Mouse (Mus musculus) testis, postnatal 14 days (tissue): ENCODE data around the gene Cfap300.

Experiments
- DNase-seq: peaks from one replicate; pipeline ENCODE4 v3.0.0; 2021; ENCODE audit warnings: low spot score

Cfap300 gene

DNA sequence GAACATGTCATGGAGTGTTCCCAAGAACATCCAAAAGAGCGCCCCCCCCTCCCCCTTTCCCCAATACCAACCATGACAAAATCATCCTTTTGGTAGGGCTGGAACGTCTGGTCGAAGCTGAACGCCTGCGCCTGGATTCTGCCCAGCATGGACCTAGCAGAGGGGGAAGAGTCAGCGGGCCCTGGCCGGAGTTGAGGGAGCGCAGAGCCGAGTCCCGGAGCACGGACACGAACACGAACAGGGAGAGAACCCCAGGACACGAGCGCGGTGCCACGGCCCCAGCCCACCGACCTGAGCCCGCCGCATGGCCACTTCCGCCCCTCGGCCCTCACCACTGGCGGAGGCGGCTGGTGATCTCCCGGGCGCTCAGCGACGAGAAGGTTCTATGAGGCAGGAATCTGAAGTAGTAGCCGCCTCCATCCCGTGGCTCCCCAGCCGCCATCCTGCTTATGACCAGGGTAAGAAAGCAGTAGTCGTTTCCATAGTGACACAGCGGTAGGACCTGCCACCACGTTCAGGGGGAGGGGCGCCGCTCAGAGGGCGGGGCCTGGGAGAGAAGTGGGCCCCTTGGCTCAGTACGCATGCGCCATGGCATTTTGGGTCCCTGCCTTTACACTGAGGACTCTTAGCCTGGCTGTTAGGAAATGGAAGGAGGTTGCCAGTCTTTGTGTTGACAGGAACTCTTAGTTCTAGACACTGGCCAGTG lies at the start of gene Cfap300:
TSS of gene Cfap300 (minus strand) at position 486 of the 706 bp plus-strand sequence.
- peak; percentile 93 for DNase-seq

DNA sequence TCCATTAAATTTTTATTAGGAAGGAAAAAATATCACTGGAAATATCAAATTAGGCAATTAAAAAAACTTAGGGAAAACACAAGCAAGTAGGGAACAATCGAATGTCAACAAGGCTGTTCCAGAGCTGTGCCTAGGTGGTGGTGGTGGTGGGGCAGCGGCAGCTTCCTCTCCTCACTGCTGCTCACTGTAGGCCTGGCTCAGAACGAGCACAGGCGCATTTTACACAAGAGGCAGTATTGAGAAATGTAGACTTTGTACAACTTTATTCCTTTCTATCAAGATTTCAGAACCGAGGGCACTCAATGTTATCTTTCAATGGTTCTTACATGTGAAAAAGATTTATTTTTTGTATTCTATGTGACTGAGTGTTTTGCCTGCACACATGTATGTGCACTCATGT lies 36.3 kb upstream of the Cfap300 start:
- no peak for DNase-seq

DNA sequence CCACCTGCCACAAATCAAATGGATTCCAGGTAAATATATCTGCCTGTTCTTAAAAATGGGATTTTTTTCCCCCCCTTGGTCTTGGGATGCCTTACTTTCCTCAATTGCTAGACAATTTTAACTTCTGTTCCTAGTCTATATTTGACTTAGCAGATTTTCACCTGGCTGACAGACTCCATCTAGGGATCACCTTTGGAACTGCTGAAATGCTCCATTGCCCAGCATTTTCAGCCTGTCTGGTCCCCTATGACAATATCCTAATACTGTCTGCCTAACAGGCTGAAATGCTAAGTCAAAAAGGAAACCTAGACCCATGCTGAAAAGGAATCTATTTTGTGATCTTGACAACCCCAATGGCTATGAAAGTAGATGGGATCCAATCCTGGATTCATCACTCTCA lies 31.7 kb upstream of the Cfap300 start:
- DNase-seq: no peak

DNA sequence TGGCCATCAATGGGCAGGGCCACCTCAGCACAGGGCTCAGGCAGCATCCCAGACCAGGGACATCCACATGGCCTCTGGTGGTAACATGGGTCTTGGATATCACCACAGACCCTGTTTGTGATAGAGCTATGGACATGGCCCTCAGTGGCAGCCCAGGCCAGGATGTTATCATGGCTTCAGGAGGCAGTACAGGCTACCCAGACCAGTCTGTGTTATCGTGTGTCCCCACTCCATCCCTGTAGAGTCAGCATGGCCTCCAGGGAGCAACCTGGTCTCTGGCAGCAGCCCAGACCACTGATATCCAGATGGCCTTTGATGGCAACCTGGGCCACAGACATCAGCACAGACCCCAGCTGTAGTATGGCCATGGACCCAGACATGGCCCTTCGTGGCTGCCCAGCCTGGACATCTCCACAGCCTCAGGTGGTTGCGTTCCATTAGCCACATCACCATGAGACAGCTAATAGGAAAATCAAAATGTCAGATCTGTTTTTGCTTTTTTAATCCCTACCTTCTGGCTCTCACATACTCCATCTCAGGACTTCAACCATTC lies 30.7 kb upstream of the Cfap300 start:
- no peak for DNase-seq

DNA sequence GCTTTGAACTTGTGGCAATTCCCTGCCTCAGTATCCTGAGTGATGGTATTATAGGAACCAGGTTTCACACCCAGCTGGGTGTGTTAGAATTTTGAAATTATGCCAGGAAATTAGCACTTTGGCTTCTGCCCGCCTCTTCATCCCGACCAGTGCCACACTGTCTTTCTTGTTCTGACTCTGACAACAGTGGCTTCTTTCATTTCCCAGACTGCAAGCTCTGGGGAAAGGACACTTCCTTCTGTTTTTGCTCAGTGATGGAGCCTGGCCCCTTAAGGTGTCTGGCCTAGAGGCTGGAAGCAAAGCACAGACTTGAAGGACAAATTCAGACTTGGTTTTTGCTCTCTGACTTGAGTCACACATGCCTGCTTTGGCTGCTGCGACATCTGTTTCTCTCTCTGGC lies 17.0 kb upstream of the Cfap300 start:
- DNase-seq: no peak

DNA sequence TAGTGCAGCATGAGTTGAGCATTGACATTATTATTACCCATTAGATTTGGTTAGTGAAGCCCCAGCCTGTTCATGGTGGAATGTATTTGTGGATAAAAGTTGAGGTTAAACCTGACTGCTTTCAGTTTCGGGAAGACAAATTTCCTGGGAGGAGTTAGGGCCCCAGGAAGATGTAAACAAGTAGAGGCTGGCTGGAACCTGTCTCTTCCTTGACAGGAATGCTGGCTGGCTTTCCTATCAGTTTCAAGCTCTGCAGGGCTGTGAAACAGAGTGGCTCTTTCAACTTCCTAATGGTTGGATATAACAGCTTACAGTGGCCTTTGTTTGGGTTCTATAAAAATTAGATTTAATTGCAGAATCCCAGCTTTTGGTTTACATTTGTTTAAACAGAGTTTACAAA lies 12.2 kb upstream of the Cfap300 start:
- no peak for DNase-seq

DNA sequence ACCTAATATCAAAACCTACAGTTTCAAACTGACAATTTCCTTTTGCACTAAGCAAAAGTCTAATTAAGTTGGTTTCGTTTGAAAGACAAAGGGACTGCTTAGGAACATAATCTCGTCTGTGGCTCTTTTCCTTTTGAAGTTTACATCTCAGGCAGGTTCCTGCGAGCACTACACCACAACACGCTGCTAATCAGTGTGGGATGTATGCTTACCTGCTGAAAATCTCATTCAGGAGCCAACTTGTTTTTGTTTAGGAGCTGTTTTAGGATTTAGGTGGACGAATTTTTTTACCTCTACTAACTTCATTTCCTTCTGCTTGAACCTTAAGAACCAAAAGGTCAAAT lies 393 bp upstream of the Cfap300 start:
- no peak for DNase-seq

DNA sequence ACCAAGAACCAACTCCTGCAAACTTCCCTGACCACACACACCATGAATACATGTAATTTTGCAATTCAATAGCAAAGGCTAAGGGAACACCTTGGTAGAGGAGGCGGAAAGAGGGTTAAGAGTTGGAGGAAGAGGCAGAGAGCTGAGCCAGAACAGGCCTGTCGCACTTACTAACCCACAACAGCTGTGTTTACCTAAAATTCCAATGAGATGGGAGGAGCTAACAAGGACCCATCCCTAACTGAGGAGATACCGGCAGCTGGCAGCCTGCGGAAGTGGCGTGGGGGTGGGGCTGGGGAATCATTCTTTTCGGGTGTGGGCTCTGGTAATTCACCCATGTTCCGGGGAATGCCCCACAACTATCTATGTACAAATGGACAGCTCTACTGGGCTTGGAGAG lies 7.1 kb downstream of the Cfap300 start:
- DNase-seq: no peak

DNA sequence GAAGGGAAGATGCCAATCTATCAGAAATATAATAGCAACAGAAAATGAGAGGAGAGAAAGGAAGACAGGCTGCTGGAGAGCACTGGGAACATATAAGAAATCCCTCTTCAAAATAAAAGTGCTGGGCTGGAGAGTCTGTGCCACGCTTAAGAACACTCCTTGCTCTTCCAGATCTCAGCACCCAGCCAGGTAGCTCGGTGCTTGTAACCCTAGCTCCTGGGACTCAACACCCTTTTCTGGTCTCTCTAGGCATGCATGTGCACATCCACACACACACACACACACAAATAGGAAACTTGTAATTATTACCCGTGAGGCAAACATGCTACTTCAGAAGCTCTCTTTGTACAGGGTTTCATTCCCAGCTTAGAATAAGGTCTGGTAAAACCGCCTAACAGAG lies 7.5 kb downstream of the Cfap300 start:
- DNase-seq: no peak

DNA sequence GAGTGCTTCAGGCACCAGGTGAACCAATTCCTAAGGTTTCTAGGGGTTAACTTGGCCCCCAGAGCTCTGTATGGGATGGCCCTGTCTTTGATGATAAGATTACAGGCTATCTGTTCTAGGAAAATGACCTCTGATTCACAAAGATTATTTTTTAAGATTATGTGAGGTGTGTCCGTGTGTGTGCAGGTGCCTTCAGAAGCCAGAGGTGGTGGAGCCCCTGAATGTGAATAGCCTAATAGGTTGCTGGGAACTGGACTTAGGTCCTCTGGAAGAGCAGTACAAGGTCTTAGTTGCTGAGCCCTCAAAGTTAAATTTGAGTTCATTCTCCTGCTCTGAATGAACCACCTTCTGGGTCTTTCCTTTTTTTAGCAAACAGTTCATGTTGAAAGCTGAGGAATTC lies 8.5 kb downstream of the Cfap300 start:
- DNase-seq: no peak

DNA sequence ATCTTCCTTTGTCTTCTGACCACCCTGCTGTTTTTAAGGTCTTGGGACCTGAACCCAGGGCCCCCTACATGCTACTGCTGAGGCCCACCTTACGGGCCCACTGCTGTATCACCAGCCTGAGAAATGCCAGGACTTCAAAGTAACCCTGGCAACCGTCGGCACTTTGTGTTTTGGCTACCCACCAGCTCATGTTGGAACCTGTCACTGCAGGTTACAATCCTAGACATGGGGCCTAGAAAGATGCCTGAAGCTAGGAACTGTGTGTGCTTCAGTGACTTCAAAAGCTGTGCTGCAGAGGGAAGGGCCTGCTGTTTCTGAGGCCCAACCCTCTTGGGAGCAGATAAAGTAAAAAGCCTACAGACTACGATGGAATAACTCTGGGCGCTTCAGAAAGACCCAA lies 9.8 kb downstream of the Cfap300 start:
- DNase-seq: no peak

DNA sequence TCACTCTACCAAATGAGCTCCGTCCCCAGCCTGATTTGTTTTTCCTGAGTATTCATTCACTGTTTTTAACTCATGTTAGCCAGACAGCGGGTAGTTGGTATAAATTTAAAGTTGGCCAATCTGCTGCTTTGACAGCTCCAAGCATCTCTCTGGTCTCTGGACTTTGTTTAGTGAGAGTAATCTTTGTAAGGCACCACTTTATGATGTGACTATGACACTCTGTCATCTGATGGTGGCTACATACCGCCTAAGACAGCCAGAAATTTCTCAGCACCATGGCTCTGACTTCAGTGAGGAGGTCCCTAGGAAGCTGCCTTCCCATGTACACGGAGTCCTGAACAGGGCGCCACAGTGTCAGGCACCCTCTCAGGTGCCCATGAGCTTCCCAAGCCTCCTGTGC lies 24.0 kb downstream of the Cfap300 start:
- no peak for DNase-seq

DNA sequence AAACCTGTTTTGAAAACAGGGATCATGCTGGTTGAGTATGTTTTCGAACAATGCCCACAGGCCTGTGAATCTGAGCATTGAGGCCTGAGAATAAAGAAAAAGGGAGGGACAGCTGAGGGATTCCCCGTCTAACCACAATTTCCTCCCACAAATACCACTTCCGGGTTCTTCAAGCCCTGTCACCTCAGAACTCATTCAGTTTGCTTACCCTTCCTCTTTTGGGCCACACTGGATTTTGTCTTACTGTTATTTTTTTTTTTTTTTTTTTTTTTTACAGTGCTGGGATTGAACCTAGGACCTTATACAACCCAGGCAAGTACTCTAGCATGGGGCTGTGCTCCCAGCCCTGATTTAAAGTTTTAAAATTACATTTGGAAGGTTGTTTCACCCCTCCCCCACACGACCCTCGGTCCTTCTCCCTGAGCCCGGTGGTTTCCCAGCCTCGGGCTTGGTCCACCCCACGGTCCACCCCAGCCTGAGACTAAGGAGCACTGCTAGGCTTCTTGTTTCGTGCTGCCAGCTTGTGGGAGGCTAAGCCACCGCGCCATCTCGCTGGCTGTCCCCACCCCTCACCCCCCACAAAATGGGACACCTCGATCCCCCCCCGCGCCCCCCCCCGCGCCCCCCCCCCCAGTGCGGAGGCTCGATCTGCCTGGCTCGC lies 25.2 kb downstream of the Cfap300 start:
- DNase-seq: peak; percentile 30

DNA sequence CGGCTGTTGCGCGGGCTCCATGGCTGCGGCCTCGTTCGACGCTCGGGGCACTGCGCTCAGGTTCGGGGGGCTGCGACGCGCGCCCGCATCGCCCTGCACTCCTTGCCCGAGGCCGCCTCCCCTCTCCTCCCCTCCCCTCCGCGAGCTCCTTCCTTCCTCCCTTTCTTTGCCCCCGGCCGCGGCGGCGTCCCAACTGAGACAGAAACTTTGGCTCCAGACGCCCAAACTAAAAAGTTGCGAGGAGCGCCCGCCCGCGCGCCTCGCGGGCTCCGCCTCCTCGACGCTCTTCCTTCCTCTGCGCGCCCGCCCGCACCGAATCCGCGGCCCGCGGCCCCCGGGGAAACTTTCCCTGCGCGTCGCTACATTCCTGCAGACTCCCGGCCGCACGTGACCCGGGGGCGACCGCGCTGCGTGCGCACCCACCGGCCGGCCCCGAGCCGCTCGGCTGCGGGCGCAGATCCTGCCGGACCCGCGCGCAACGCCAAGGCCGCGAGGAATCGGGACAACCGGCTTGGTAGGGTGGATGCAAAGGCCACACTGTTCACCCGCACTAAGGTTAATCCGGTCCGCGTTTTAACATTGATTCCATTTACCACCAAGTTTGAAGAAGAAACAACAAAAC lies 38.1 kb downstream of the Cfap300 start, which contains the start of gene Yap1:
TSS of gene Yap1 (minus strand) at position 227 of the 622 bp plus-strand sequence.
- DNase-seq: peak; percentile 96

DNA sequence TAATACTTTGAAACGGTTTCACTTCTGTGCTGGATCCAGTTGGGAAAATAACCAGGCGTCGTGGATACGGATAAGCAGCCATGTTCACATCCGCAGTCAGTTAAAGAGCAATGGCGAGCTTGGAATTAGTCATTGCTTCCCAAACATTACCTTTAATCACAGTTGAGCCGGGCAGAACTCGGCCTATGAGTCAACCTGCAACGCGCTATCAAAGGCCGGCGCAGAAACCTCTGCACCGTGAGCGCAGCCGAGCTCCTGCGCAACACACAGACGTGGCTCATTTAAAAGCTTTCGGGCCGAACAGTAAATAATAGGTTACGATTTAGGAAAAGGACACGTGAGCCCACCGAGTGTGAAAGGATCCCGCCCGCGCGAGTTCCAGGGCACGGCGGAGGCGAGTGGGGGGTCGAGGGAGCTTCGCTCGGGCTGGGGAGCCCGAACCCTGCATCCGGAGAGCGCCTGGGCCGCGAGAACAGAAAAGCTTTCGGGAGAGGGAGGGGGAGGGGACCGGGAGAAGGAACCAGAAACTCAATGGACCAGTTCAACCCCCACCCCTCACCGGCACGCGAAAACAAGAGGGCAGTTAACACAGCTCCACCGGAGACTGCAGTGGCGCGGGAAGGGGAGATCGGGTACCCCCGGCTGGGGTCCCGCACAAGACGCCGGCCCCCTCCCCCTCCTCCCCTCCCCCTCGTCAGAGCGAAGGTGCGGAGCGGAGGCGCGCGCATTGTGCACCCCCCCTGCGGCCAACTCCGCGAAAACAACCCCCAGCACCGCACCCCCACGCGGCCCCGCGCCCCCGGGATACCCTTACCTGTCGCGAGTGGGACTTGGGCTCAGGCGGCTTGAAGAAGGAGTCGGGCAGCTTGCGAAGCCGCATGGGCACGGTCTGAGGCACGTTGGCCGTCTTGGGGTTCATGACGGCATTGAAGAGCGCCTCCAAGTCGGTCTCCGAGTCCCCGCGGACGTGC lies 39.0 kb downstream of the Cfap300 start:
- DNase-seq: peak; percentile 78

DNA sequence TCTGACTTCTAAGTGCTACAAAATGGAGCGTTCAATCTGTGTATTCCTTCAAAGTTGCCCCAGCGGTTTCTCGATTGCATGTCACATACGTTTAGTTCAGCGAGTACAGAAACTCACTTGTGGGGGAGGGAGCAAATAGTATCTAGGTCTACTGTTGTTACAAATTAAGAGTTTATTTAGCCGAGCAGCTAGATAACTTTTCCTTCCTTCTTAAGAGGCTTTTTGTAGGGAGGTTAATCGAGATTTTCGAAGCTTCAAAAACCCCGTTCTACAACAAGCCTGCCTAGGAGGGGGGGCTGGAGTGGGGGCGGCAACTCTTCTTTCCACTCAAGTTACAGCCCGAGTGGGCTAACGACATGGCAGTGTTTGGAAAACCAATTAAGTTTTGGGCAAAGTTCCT lies 39.8 kb downstream of the Cfap300 start:
- peak; percentile 17 for DNase-seq

DNA sequence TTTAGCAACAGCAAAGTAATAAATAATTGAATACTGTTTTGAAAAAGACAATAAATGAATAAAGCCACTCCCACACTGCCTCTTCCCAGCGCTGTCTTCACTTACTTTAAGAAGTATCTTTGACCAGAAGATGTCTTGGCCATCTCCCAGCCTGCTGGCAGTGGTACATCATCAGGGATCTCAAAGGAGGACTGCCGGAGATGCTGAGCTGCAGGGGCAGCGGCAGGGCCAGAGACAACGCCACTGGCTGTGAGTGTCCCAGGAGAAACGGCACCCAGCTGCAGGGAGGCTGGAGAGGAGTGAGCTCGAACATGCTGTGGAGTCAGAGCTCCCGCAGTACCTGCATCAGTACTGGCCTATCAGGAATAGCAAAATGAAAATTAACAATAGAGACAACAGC lies 41.3 kb downstream of the Cfap300 start:
- DNase-seq: no peak

DNA sequence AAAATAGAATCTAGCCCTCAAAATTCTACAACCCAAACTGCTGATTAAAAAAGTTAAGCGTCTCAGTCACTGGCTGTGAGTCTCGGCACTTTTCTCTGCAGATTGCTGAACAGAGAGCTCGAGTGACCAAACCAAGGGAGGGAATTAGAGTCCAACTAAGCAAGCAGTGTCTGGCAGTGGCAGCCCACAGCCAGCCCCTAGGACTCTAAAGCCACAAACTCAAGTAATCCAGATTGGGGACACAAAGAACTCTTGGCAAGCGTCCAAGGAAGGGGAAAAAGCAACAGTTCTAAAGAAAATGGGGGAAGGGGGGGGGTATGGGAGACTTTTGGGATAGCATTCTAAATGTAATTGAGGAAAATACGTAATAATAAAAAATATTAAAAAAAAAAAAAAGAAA lies 48.3 kb downstream of the Cfap300 start:
- DNase-seq: no peak

DNA sequence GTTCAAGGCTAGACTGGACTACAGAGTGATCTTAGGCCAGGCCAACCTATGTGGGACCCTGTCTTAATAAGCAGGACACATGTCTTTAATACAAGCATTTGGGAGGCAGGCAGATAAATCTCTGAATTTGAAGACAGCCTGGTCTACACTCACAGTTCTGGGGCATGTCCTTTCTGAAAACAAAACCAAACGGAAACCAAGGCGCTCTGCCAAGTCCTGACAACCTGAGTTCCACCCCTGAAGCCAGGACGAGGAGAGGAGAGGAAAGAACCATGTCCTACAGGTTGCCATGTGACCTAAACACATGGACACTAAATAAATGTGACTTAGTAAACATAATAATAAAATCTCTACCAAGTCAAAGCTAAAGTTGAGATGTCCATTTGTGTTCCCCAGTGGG lies 50.0 kb downstream of the Cfap300 start:
- DNase-seq: no peak

DNA sequence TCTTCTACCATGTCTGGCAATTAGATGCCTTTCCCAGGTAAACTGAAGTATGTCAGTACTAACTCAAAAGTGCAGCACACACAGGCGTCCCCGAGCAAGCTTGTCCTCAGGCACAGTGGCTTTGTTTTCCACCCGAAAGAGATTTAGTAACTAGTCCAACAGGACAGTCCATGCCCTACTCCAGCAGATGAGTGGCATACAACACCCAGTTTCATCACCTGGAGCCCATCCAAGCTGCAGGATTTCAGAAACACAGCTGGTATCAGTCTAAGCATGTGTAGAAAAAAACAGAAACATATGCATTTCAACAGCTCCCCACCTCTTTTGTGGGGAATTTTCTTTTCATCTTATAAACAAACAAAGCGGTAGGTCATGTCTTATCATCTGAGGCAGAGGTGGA lies 51.7 kb downstream of the Cfap300 start:
- no peak for DNase-seq

DNA sequence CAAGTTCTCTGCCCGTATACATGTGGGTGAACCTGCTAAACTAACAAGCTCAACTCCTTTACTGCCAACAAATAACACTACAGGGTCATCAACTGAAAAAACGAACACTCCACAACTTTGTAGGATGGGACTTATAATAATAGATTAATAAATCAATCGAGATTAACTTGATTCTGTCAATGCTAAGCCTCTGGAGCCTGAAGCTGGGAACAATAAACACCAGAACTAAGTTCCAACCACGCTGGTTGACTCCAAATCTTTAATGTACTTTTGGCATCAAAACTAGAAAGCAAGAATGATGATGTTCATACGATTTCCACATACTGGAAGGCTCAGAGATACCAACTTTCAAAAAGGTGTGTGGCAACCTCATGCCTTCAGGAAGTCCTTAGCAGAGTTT lies 55.5 kb downstream of the Cfap300 start:
- DNase-seq: no peak

DNA sequence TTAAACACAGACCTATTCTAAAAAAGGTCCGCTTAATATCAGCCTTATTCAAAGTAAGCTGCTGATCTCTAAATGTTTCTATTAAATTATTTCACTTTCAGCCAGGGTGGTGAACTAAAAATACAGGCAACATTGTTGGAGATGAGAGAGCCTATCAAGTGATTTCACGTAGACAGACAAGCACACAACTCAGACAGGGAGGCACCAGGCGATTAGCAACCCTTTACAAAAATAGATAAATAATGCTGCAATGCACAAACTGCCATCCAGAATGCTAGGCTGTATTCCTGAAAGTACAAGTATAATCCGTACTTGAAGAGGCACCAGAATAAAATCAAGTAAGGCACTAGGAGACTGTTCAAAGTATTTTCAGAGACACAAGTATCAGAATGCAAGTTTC lies 58.3 kb downstream of the Cfap300 start:
- no peak for DNase-seq
